Mouse (Mus musculus) effector memory CD4-positive, alpha-beta T cell, adult 7 months (primary cell): ENCODE data around the gene Wdsub1. TPM values are rescaled to one million over a fixed set of nuclear protein-coding genes. Genes with fewer than 3 reads are reported as not detected.

Experiments used
- polyA plus RNA-seq: library from polyadenylated mRNA; unstranded; fragments of 100-300 nt; shearing (Covaris generic); gene quantifications from one replicate; pipeline ENCODE4 v1.2.1, GENCODE M21; 2017

The Wdsub1 gene
- polyA plus RNA-seq: 12.0 TPM

DNA sequence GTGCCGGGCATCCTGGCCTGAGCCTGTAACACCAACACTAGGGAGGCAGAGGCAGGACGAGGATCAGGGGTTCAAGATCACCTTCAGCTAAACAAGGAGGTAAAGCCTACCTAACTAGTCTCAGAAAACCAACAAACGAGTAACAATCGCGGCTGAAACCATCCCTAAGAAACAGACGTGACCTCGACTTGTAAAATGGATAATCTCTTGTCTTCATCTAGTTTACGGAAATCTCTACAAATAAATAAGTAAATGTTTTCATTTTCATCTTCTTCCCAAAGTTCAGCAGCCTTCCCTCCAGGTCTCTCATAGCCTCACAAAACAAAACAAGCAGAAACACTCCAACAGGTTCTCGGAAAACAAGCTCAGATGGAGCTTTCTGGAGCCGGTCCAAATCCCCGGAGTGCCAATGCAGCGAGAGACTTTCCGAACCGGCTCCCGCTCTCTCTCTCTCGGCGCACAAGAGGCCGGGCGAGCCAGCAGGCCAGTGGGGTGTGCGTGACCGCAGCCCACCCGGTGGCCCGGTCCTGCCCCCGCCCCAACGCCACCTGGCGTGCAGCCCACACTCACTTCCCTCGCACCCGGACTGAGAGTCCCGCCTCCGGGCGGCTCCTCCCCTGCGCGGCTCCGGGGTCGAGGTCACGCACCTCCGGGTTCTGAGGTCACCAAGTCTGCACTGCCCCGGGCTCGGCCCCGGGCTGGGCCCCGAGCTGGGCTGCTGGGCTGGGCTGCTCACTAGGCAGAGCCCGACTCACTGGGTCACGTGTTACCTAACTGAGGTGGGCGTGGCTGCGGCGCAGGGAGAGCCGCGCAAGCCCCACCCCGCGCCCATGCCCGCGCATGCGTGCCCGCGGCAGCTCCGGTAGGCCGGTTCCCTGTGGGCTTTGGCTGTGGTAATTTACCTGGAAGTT lies at the start of gene Wdsub1:
Gene Wdsub1, minus strand, starts transcription at position 761 of the 911 bp plus-strand sequence.

